Mouse (Mus musculus) stomach, postnatal 0 days (tissue): ENCODE data around the gene Samd5.

ENCODE experiments used
- CTCF ChIP-seq: IDR thresholded peaks from 2 replicates; pipeline ENCODE4 v1.5.1; 2016; ENCODE audit warnings: antibody characterized with exemption, low read depth, mild to moderate bottlenecking, moderate library complexity
- EP300 ChIP-seq: optimal IDR thresholded peaks from 2 replicates; pipeline ENCODE3; 2016; ENCODE audit warnings: antibody characterized with exemption

GRCm38 (mm10) chr10:9648464-9648863 is 26.5 kb downstream of the Samd5 start:
- TF ChIP-seq CTCF (no peak), EP300 (no peak)
